Mouse (Mus musculus) cortical plate, adult 2 months (tissue): ENCODE measurements around the gene Ntmt1.
A peak's percentile ranks its signal among the peaks of the same experiment; 100 is the strongest.

Experiments used
- CTCF ChIP-seq: fragments of 200-500 bp; IDR thresholded peaks from 2 replicates; pipeline ENCODE4 v1.5.1; 2011; ENCODE audit warnings: mild to moderate bottlenecking, control low read depth, low read length; ENCODE audit not compliant: insufficient read depth; ENCODE audit errors: extremely low read depth
- POLR2A ChIP-seq: fragments of 200-500 bp; IDR thresholded peaks from 2 replicates; pipeline ENCODE4 v1.6.1; 2011; ENCODE audit warnings: mild to moderate bottlenecking, low read length, control low read depth; ENCODE audit not compliant: insufficient read depth; ENCODE audit errors: extremely low read depth

DNA sequence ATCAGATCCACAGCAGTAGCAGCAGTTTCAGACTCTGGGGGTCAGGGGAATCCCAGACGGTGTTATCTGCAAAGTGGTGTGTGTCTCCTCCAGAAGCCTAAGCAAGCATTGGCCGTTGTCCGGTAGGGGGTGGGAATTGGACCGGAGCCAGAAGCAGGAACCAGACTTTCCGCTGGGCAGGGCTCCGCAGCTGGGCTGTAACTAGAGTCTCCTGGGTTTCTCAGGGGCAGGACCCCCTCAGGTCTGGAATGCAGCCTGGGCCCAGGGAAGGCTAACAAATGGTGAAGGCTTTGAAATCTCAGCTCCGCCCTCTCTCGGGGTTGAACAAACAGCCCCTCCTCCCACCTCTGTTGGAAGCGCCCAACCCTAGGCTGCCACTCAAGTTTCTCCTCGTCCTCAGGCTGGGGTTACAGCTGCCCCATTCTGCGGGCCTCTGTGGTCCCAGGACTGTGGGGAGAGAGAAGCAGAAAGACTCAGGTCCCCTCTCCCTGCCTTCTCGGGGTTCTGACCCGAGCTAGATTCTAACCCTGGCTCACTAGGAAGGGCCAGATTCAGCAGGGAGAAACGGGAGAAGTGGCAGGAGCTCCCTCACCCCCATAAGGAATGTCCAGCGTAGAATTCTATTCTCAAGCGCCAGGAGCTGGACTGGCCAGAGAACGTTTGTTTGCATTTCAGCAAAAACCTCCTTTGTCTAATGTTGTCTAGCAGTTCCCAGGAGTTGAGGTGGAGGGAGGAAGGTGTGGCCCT is 49.1 kb upstream of the Ntmt1 start:
- no peak for TF ChIP-seq POLR2A
- 0 out of 2 replicates have a peak, but pooled peaks have one; percentile 10 for TF ChIP-seq CTCF
